Mouse (Mus musculus) embryonic facial prominence, embryonic 13.5 days (tissue): ENCODE data around the gene Chst15. TPM values are rescaled to one million over a fixed set of nuclear protein-coding genes. Genes with fewer than 3 reads are reported as not detected.

Source experiments
- ATAC-seq: fragments of 200-750 bp; cut with Nextera tagmentation; 2 replicates; pipeline ENCODE4 v1.8.0; 2017; ENCODE audit warnings: low read depth; ENCODE audit not compliant: insufficient number of reproducible peaks, insufficient read depth, low FRiP score, low TSS enrichment
- H3K27ac ChIP-seq: fragments of 300-500 bp; sonication (generic); 2 replicates; pipeline ENCODE4 v1.5.1; 2015; ENCODE audit warnings: moderate library complexity, mild to moderate bottlenecking, inconsistent platforms
- H3K27me3 ChIP-seq: fragments of 300-500 bp; sonication (generic); 2 replicates; pipeline ENCODE4 v1.6.1; 2015; ENCODE audit warnings: mild to moderate bottlenecking, inconsistent platforms
- H3K36me3 ChIP-seq: fragments of 300-500 bp; sonication (generic); 2 replicates; pipeline ENCODE4 v1.6.1; 2015; ENCODE audit warnings: mild to moderate bottlenecking, inconsistent platforms
- H3K4me1 ChIP-seq: fragments of 300-500 bp; sonication (generic); 2 replicates; pipeline ENCODE4 v1.6.1; 2015; ENCODE audit warnings: inconsistent platforms
- H3K4me2 ChIP-seq: fragments of 300-500 bp; sonication (generic); 2 replicates; pipeline ENCODE4 v1.6.1; 2015; ENCODE audit warnings: moderate library complexity, mild to moderate bottlenecking, inconsistent platforms
- H3K4me3 ChIP-seq: fragments of 300-500 bp; sonication (generic); 2 replicates; pipeline ENCODE4 v1.5.1; 2015; ENCODE audit warnings: mild to moderate bottlenecking, inconsistent platforms
- H3K9ac ChIP-seq: fragments of 300-500 bp; sonication (generic); 2 replicates; pipeline ENCODE4 v1.6.1; 2015; ENCODE audit warnings: mild to moderate bottlenecking, inconsistent platforms
- H3K9me3 ChIP-seq: fragments of 300-500 bp; sonication (generic); 2 replicates; pipeline ENCODE4 v1.6.1; 2016; ENCODE audit warnings: inconsistent platforms
- WGBS: fragments of 180-500 bp; shearing (Covaris S2); methylation state at CpG from one replicate; pipeline ENCODE4 v1.1.7; 2015; ENCODE audit warnings: mixed read lengths; 5-methylcytosine and 5-hydroxymethylcytosine counted together
- polyA plus RNA-seq: library from polyadenylated mRNA; unstranded; fragments of >200 nt; fragmentation: Nextera tagmentation; extraction: Ambion mirVana; gene quantifications from 2 replicates; pipeline ENCODE4 v1.2.1, GENCODE M21; 2015

Chst15 gene
- polyA plus RNA-seq, 1 experiment from 2014 or later, result 30.2 TPM

GRCm38 (mm10) chr7:132349075-132349572 lies 32.1 kb upstream of the Chst15 start:
- H3K36me3 ChIP-seq, result no peaks in the 10 kb centered on the region

DNA sequence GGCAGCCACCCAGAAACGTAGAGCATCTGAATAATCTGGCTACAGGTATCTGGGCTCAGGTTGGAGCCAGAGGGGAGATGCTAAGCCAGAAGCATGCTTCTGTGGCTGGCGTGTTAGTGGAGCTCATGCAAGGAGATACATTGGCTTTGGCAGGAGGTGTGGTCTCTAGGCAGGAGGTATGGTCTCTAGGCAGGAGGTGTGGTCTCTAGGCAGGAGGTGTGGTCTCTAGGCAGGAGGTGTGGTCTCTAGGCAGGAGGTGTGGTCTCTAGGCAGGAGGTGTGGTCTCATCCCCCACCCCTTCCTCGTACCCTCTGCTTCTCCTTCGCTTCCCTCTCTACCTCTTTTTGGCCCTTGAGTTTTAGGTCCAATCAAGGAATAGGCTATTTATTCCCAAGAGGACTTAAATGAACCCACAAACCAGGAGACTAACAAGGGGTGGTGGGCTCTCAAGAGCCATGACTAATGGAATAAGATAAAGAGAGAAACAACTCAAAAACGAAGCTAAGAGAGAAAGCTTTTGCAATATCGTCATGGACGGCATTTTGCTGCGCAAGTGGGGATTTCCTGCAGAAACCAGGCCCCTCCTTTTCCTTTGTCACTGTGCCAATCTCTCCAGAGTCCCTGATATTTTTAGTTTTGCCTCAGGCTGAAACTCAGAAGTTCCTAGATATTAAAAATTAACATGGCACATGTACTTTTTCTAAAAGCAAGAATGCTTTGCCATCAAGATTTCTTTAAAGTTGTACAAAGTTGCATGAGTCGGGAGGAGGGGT lies 30.4 kb upstream of the Chst15 start:
- Histone ChIP-seq H3K4me1 (peaks cover 8% of the 10 kb centered on the region), H3K9ac (no peak overlapping the region), H3K27me3 (no peaks in the 10 kb centered on the region), H3K9me3 (no peaks in the 10 kb centered on the region), H3K36me3 (no peaks in the 10 kb centered on the region), H3K27ac (no peak overlapping the region), H3K4me2 (no peak overlapping the region), H3K4me3 (no peak overlapping the region)
- no peak for ATAC-seq
- 68% methylated on average over 9 of the region's 9 CpGs for WGBS

More at GRCm38 (mm10) chr7:132349075-132349572, 32.1 kb upstream of the Chst15 start:
- Histone ChIP-seq H3K9me3 (no peaks in the 10 kb centered on the region), H3K4me2 (no peak overlapping the region), H3K4me3 (no peak overlapping the region), H3K9ac (no peak overlapping the region), H3K27ac (no peak overlapping the region), H3K4me1 (peaks cover 8% of the 10 kb centered on the region), H3K27me3 (no peaks in the 10 kb centered on the region)
- 71% methylated on average over 6 of the region's 6 CpGs for WGBS
- ATAC-seq, result no peak

DNA sequence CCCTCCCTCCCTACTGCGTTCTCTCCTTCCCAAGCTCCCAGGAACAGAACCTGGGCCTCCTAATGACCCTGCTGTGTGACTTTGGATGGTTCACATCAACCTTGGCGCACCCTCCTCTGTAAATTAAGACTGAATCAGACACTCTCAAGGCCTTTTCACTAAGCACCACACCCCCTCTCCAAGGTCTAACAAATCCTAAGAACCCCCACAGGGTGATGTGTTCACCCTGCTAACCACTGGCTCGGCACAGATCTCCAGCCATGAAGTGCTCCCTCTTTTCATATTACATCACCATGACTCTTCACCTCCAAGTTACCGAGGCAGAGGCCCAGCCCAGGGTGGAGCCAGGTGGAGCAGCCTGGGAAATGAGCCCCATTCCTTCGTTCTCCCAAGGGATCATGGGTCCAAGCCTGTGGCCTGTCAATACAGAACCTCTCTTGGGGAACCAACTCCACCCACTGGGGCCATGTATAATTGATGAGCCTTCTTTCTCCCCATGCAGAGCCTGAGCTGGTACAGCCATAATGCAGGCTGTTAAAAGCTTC lies 28.6 kb upstream of the Chst15 start:
- H3K9ac ChIP-seq, result no peak overlapping the region
- H3K4me3 ChIP-seq, result no peak overlapping the region
- H3K36me3 ChIP-seq, result no peaks in the 10 kb centered on the region
- H3K27ac ChIP-seq, result no peak overlapping the region
- no peak overlapping the region for H3K4me2 ChIP-seq
- peaks cover 8% of the 10 kb centered on the region for H3K4me1 ChIP-seq
- no peak for ATAC-seq
- no peaks in the 10 kb centered on the region for H3K27me3 ChIP-seq
- WGBS, result 70% methylated on average over 5 of the region's 5 CpGs
- no peaks in the 10 kb centered on the region for H3K9me3 ChIP-seq

DNA sequence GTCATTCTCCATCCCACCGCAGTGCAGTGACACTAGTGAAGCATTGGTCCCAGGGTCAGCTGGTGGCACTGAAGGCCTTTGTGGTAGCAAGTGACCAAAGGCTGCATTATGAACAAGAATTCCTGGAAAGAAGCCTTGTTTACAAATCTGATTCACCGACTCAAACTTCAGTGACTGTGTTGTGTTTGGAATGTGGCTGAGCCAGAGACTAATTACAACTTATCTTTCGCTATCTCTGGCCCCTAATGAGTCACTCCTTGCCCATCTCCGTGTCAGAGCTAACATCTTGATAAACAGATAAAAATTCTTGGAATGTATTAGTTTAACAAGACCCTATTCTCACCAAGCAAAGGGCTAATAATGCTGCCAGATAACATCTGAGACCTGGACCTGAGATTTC lies 27.6 kb upstream of the Chst15 start:
- WGBS, result 50% methylated on average over 4 of the region's 4 CpGs
- H3K27ac ChIP-seq, result no peak overlapping the region
- ATAC-seq, result no peak
- no peaks in the 10 kb centered on the region for H3K9me3 ChIP-seq
- peaks cover 8% of the 10 kb centered on the region for H3K4me1 ChIP-seq
- H3K27me3 ChIP-seq, result no peaks in the 10 kb centered on the region
- H3K4me2 ChIP-seq, result no peak overlapping the region
- H3K9ac ChIP-seq, result no peak overlapping the region
- H3K36me3 ChIP-seq, result no peaks in the 10 kb centered on the region
- H3K4me3 ChIP-seq, result no peak overlapping the region

DNA sequence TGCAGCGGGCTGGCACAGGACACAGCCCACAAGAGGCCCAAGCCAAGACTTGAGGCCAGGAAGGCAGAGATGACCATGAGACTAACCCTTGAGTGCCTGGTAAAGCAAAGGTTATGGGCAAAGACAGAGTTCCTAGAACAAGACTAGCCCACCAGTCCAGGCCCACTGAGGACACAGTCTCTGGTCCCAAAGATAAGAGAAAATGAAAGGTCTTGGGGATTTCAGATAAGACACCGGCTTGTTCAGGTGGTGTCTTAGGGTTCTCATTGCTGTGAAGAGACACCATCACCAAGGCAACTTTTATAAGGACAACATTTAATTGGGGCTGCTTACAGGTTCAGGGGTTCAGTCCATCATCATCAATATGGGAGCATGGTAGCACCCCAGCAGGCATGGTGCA lies 26.9 kb upstream of the Chst15 start:
- WGBS, result 93% methylated on average over 2 of the region's 2 CpGs
- H3K27ac ChIP-seq, result no peak overlapping the region
- H3K4me3 ChIP-seq, result no peak overlapping the region
- no peaks in the 10 kb centered on the region for H3K9me3 ChIP-seq
- peaks cover 8% of the 10 kb centered on the region for H3K4me1 ChIP-seq
- ATAC-seq, result no peak
- H3K27me3 ChIP-seq, result no peaks in the 10 kb centered on the region
- H3K36me3 ChIP-seq, result no peaks in the 10 kb centered on the region
- H3K4me2 ChIP-seq, result no peak overlapping the region
- no peak overlapping the region for H3K9ac ChIP-seq

GRCm38 (mm10) chr7:132343146-132343545 lies 26.1 kb upstream of the Chst15 start:
- Histone ChIP-seq H3K4me2 (no peak overlapping the region), H3K9me3 (no peaks in the 10 kb centered on the region), H3K36me3 (no peaks in the 10 kb centered on the region), H3K27me3 (no peaks in the 10 kb centered on the region), H3K4me1 (peaks cover 11% of the 10 kb centered on the region), H3K27ac (no peak overlapping the region), H3K9ac (no peak overlapping the region), H3K4me3 (no peak overlapping the region)
- no peak for ATAC-seq
- WGBS, result 74% methylated on average over 2 of the region's 2 CpGs

- 82% methylated on average over 14 of the region's 14 CpGs for WGBS
- Histone ChIP-seq H3K4me2 (no peak overlapping the region), H3K9me3 (no peaks in the 10 kb centered on the region), H3K4me3 (no peak overlapping the region), H3K27me3 (no peaks in the 10 kb centered on the region), H3K4me1 (peaks cover 17% of the 10 kb centered on the region), H3K27ac (peak overlapping the region; percentile 55; the same call in 1 of the 2 replicates), H3K9ac (no peak overlapping the region), H3K36me3 (no peaks in the 10 kb centered on the region)
- no peak for ATAC-seq
These were observed 22.2 kb upstream of the Chst15 start for GRCm38 (mm10) chr7:132339041-132339839.

GRCm38 (mm10) chr7:132338350-132338749 lies 21.3 kb upstream of the Chst15 start:
- no peak overlapping the region; the same call in 1 of the 2 replicates for H3K27ac ChIP-seq
- H3K9ac ChIP-seq, result no peak overlapping the region
- no peak overlapping the region for H3K4me3 ChIP-seq
- no peaks in the 10 kb centered on the region for H3K27me3 ChIP-seq
- ATAC-seq, result no peak
- no peaks in the 10 kb centered on the region for H3K36me3 ChIP-seq
- WGBS, result 64% methylated on average over 6 of the region's 6 CpGs
- H3K4me2 ChIP-seq, result no peak overlapping the region
- H3K9me3 ChIP-seq, result no peaks in the 10 kb centered on the region
- peaks cover 17% of the 10 kb centered on the region for H3K4me1 ChIP-seq

- Histone ChIP-seq H3K9ac (no peak overlapping the region), H3K4me2 (no peak overlapping the region), H3K4me1 (peaks cover 19% of the 10 kb centered on the region), H3K27ac (peak overlapping the region; percentile 28; the same call in 1 of the 2 replicates), H3K36me3 (no peaks in the 10 kb centered on the region), H3K9me3 (no peaks in the 10 kb centered on the region), H3K4me3 (no peak overlapping the region), H3K27me3 (no peaks in the 10 kb centered on the region)
- 64% methylated on average over 11 of the region's 11 CpGs for WGBS
- ATAC-seq, result no peak
These were observed 20.4 kb upstream of the Chst15 start for GRCm38 (mm10) chr7:132337268-132337917.

- 55% methylated on average over 3 of the region's 3 CpGs for WGBS
- Histone ChIP-seq H3K9me3 (no peaks in the 10 kb centered on the region), H3K4me2 (no peak overlapping the region), H3K36me3 (no peaks in the 10 kb centered on the region), H3K27me3 (no peaks in the 10 kb centered on the region), H3K9ac (no peak overlapping the region), H3K4me1 (peaks cover 25% of the 10 kb centered on the region), H3K4me3 (no peak overlapping the region), H3K27ac (peak overlapping the region; percentile 28; the same call in 1 of the 2 replicates)
- no peak for ATAC-seq
These were observed 19.8 kb upstream of the Chst15 start for GRCm38 (mm10) chr7:132336781-132337180.

DNA sequence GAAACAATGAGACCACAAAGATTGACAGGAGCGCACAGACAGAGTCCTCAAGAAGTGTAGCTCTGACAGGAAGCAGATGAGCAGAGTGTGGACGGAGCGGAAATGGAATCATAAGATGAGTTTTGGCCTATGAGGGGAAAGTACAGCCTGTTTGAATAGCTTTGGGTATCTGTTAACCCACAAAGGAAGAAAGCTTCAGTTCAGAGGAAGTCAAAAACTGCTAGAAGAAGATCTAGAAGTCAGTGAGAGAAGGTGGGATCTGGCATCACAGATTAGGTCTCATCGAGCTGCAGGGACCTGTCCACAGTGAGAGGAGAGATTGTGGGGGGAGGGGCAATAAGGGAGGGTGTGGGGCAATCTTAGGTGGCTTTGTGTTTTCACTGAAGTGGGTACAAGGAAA lies 18.3 kb upstream of the Chst15 start:
- Histone ChIP-seq H3K9ac (no peak overlapping the region), H3K36me3 (no peaks in the 10 kb centered on the region), H3K27me3 (no peaks in the 10 kb centered on the region), H3K27ac (no peak overlapping the region), H3K4me1 (peaks cover 26% of the 10 kb centered on the region), H3K4me3 (no peak overlapping the region), H3K9me3 (no peaks in the 10 kb centered on the region), H3K4me2 (no peak overlapping the region)
- no peak for ATAC-seq
- 88% methylated on average over 4 of the region's 4 CpGs for WGBS
